Mouse (Mus musculus) liver, adult 2 months (tissue): ENCODE results near the gene Mrpl43. TPM values are rescaled to one million over a fixed set of nuclear protein-coding genes. Genes with fewer than 3 reads are reported as not detected.

ENCODE experiments used
- DNase-seq: peaks from one replicate; pipeline ENCODE4 v3.0.0-alpha.2; 2011; ENCODE audit warnings: low read depth, low spot score; ENCODE audit errors: extremely low read depth
- H3K27ac ChIP-seq: fragments of 200-500 bp; replicated peaks from 2 replicates; pipeline ENCODE4 v1.5.1; 2012; ENCODE audit warnings: low read depth, mild to moderate bottlenecking, control low read depth, inconsistent platforms, low read length; ENCODE audit not compliant: insufficient read depth
- H3K27me3 ChIP-seq: fragments of 200-500 bp; 2 replicates; pipeline ENCODE4 v1.6.1; 2012; ENCODE audit warnings: mild to moderate bottlenecking, moderate library complexity, low read length, inconsistent platforms; ENCODE audit not compliant: control insufficient read depth, insufficient read depth
- H3K36me3 ChIP-seq: fragments of 200-500 bp; 2 replicates; pipeline ENCODE4 v1.6.1; 2012; ENCODE audit warnings: low read length, inconsistent platforms; ENCODE audit not compliant: control insufficient read depth, insufficient read depth
- H3K4me1 ChIP-seq: fragments of 200-500 bp; 2 replicates; pipeline ENCODE4 v1.6.1; 2011; ENCODE audit warnings: low read length; ENCODE audit not compliant: control insufficient read depth, insufficient read depth
- H3K4me3 ChIP-seq: fragments of 200-500 bp; 2 replicates; pipeline ENCODE4 v1.5.1; 2011; ENCODE audit warnings: low read depth, mild to moderate bottlenecking, control low read depth, low read length, moderate library complexity; ENCODE audit not compliant: insufficient read depth
- H3K79me2 ChIP-seq: fragments of 200-500 bp; 2 replicates; pipeline ENCODE4 v1.6.1; 2012; ENCODE audit warnings: inconsistent platforms, mild to moderate bottlenecking, low read length, moderate library complexity; ENCODE audit not compliant: control insufficient read depth, insufficient read depth
- H3K9ac ChIP-seq: fragments of 200-500 bp; 2 replicates; pipeline ENCODE4 v1.6.1; 2012; ENCODE audit warnings: low read depth, mild to moderate bottlenecking, control low read depth, inconsistent platforms, low read length
- CTCF ChIP-seq: fragments of 200-500 bp; IDR thresholded peaks from 2 replicates; pipeline ENCODE4 v1.5.1; 2011; ENCODE audit warnings: low read depth, low read length, control low read depth
- POLR2A ChIP-seq: fragments of 200-500 bp; IDR thresholded peaks from 2 replicates; pipeline ENCODE4 v1.6.1; 2011; ENCODE audit warnings: low read length, control low read depth; ENCODE audit not compliant: insufficient read depth; ENCODE audit errors: extremely low read depth
- WGBS: fragments of 180-500 bp; shearing (Covaris S2); methylation state at CpG from one replicate; pipeline ENCODE4 v1.1.7; 2018; 5-methylcytosine and 5-hydroxymethylcytosine counted together
- polyA plus RNA-seq: library from polyadenylated mRNA; depleted of rRNA; stranded (reverse); fragments of >200 nt; gene quantifications from 2 replicates; pipeline ENCODE4 v1.2.3, GENCODE M21; 2012
- total RNA-seq: library from RNA; depleted of rRNA; stranded (reverse); fragments of >200 nt; gene quantifications from 2 replicates; pipeline ENCODE4 v1.2.3, GENCODE M21; 2014

The Mrpl43 gene
- total and polyA plus RNA-seq, 2 experiments: 26.6 to 76.2 TPM

DNA sequence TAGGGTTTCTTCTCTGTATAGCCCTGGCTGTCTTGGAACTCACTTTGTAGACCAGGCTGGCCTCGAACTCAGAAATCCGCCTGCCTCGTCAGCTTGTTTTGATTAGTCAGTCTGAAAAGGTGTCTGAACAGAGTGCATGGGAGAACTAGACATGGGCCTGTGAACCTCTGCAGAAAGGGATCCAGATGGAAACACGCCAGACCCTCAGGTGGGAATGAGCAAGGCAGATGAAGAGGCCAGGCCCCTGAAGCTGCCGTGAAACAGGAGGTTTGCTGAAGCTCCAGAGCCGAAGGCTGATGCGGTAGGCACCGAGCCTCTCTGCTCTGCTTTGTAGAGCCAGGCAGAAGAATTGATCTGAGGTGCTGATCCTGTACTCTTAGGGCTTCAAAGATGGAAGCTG lies 6.0 kb upstream of the Mrpl43 start:
- no peak for DNase-seq
- peaks cover 10% of the 10 kb centered on the region for H3K36me3 ChIP-seq
- no peak overlapping the region for H3K9ac ChIP-seq
- peaks cover 19% of the 10 kb centered on the region for H3K4me1 ChIP-seq
- no peak overlapping the region for H3K27ac ChIP-seq
- no peak for TF ChIP-seq CTCF
- TF ChIP-seq POLR2A: no peak
- H3K79me2 ChIP-seq: no peaks in the 10 kb centered on the region
- no peak overlapping the region for H3K4me3 ChIP-seq
- WGBS: 90% methylated on average over 8 of the region's 8 CpGs
- H3K27me3 ChIP-seq: no peaks in the 10 kb centered on the region

DNA sequence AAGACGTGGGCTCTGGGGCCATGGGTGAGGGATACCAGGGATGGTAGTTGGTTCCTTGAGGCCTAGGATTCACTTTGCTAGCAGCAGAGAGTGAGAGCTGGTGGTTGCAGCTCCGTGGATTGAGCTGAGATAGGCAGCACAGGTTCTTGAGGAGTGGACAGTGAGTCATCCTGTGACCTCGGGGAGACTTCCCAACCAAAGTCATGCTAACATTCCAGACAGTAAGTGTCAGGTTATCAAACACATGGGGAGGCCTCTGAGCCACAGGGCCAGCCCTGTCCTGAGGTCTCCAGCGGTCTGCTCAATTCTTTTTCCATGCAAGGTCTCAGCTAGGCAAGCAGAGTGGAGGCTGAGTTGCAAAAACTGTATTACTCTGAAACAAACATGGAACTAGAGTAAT lies 4.4 kb upstream of the Mrpl43 start:
- TF ChIP-seq CTCF: no peak
- TF ChIP-seq POLR2A: no peak
- Histone ChIP-seq H3K4me3 (no peak overlapping the region), H3K9ac (no peak overlapping the region), H3K4me1 (peaks cover 18% of the 10 kb centered on the region), H3K36me3 (peaks cover 10% of the 10 kb centered on the region), H3K27me3 (no peaks in the 10 kb centered on the region), H3K79me2 (no peaks in the 10 kb centered on the region), H3K27ac (no peak overlapping the region)
- DNase-seq: no peak
- WGBS: 92% methylated on average over 4 of the region's 4 CpGs

DNA sequence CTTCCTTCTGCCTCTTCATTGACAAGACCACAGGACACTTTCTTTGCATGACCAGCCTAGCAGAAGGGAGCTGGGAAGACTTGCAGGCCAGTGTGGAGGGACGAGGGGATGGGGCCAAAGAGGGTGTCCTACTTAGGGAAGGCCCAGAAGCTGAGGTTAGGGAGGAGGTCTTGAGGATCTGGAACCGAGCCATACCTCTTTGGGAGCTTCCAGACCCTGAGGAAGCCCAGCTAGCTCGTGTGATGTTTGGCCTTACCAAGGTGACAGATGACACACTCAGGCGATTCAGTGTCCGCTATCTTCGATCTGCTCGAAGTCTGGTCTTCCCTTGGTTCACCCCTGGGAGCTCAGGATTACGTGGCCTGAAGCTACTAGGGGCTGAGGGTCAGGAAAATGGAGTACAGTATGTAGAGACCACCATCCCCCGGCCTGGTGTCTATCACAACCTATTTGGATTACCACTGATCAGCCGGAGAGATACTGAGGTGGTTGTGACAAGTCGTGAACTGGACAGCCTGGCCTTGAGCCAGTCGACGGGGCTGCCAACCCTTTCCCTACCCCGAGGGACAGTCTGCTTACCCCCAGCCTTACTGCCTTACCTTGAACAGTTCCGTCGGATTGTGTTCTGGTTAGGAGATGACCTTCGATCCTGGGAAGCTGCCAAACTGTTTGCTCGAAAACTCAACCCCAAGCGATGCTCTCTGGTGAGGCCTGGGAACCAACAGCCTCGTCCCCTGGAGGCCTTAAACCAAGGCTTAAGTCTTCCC lies 1.4 kb upstream of the Mrpl43 start:
- H3K79me2 ChIP-seq: no peaks in the 10 kb centered on the region
- H3K4me3 ChIP-seq: peak overlapping the region; percentile 82
- DNase-seq: peak; percentile 93
- no peak for TF ChIP-seq POLR2A
- no peak for TF ChIP-seq CTCF
- no peaks in the 10 kb centered on the region for H3K27me3 ChIP-seq
- peak overlapping the region; percentile 72 for H3K27ac ChIP-seq
- WGBS: 25% methylated on average over 20 of the region's 20 CpGs
- H3K36me3 ChIP-seq: peaks cover 10% of the 10 kb centered on the region
- peak overlapping the region; percentile 45 for H3K9ac ChIP-seq
- H3K4me1 ChIP-seq: peaks cover 15% of the 10 kb centered on the region

DNA sequence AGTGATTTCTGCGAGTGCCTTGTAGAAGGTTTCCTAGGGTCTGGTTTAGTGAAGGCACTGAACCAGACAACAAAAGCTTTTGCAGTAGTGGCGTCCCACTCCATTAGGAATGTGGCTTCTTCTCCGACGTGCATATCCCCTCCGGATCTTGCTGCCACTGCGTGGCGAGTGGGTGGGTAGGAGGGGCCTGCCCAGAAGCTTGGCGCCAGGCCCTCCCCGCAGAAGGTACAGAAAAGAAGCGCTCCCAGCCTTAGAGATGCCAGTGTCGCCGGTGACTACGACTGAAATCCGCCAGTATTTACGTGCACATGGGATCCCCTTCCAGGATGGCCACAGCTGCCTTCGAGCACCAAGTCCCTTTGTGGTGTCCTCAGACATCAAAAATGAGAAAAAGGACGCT lies 779 bp upstream of the Mrpl43 start:
- peaks cover 10% of the 10 kb centered on the region for H3K36me3 ChIP-seq
- peak overlapping the region; percentile 45 for H3K9ac ChIP-seq
- 6% methylated on average over 17 of the region's 17 CpGs for WGBS
- no peaks in the 10 kb centered on the region for H3K27me3 ChIP-seq
- no peak for DNase-seq
- peak overlapping the region; percentile 72 for H3K27ac ChIP-seq
- TF ChIP-seq POLR2A: no peak
- TF ChIP-seq CTCF: no peak
- no peaks in the 10 kb centered on the region for H3K79me2 ChIP-seq
- H3K4me1 ChIP-seq: peaks cover 15% of the 10 kb centered on the region
- peak overlapping the region; percentile 82 for H3K4me3 ChIP-seq

DNA sequence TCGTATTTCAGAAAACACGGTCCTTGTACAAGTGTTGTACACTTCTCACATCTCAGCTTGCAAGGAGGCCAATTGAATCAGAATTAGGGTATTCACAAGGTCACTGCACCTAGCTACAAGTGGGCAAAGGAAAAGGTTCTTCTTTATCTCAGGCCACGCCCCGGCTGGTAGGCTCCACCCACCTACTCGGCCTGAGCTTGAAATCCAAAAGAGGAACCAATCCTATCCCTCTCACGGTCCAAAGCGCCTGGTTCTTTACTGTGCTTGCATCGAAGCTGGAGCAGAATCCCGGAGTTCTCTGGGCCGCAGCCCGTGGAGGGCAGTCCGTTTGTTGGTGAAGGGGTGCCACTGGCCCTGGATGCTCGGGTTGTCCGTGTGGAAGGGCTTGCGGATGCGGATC lies 798 bp downstream of the Mrpl43 start, which contains the start of gene Twnk:
TSS of gene Twnk (plus strand) at position 220 of the 400 bp plus-strand sequence.
- Histone ChIP-seq H3K27ac (peak within 1 kb of the TSS; percentile 78), H3K4me1 (peaks cover 15% of the 10 kb centered on the region), H3K9ac (peak within 1 kb of the TSS; percentile 91), H3K4me3 (peak within 1 kb of the TSS; percentile 82), H3K36me3 (peaks cover 14% of the 10 kb centered on the region), H3K27me3 (no peaks in the 10 kb centered on the region), H3K79me2 (no peaks in the 10 kb centered on the region)
- TF ChIP-seq POLR2A (0 out of 2 replicates have a peak, but pooled peaks have one; percentile 37), CTCF (no peak)
- peak; percentile 75 for DNase-seq
- 7% methylated on average over 16 of the region's 16 CpGs for WGBS
